Mouse (Mus musculus): ENCODE measurements at regions not wholly inside any gene's neighbourhood (a gene's known extent, or its start where the extent isn't known, plus 50 kb on each side); places are given as distances from the start of the nearest gene placed in this dataset.

DNA sequence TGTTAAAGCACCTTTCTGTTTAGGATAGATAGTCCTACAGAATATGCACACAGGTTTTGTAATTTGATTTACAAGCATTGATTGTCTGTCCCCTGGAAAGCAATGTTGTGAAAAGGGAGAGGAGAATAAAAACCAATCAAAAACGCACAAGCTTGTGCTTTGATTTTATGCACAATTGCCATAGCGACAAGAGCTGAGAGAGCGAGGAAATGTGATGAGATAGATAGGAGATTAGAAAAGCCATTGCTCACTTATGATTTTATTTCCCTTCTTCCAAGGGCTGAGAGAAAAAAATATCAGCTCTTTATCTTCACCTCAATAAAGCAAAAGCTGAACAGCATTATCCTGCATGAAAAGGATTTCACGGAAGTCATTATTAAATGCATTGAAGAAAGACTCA is 133.0 kb upstream of the Nrxn1 start:
- ATAC-seq (ENCODE audit: low TSS enrichment) = no peak

DNA sequence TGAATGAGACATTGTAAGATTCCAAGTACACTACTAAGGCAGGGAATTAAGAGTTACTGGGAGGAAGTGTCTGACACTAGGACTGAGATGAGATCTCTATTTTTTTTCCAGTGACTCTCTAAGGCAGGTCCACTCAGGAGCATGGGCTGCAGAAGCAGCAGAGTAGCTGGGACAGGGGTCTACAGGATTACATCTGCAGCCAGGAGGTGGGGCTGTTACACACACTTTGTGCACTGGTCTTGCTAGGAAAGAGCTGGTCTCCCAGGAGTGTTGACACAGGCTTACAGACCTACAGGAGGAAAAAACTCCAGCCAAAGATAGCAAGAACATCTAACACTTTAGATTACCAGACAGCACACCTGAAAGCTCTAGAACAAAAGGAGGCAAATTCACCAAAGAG is 123.6 kb upstream of the Nrxn1 start:
- ATAC-seq (ENCODE audit: low TSS enrichment) = no peak

DNA sequence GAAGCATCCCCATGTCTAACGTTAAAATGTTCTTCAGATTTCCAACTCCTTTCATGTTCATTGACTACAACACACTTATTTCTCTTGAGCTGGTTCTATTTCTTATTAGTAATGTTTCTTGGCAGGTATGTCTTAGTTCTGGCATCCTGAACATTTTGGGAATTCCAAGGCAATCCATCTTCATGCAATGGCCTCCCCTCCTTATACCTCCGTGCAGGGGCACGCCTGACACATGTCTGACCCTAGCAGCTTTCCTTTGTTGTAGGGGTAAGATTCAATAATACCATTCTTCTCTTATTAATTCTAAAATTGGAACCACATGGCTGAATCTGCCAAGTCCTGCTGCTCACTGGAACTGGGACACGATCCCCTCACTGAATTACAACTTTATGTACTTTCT is 89.7 kb upstream of the Nrxn1 start:
- ATAC-seq (ENCODE audit: low TSS enrichment) = no peak

DNA sequence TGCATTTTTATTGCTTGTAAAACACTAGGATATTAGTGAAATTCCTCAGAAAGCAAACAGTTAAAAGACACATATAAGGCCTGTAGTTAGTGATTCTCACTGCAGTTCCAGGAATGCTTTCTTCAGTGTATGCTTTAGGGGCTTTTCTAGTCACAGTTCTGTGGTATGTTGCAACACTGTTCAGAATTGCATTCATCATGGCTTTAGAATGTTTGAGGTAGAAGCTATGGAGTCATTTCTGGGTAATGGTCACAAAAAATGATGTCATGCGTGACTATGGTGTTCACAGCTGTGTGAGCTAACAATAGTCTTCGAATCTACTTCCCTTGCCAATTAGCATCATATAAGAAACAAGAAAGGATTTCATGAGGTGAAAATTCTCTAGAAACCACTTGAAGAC is 69.0 kb upstream of the Nrxn1 start:
- ATAC-seq (ENCODE audit: low TSS enrichment) = no peak
